Mouse (Mus musculus): ENCODE measurements around the gene Gstm3.

DNA sequence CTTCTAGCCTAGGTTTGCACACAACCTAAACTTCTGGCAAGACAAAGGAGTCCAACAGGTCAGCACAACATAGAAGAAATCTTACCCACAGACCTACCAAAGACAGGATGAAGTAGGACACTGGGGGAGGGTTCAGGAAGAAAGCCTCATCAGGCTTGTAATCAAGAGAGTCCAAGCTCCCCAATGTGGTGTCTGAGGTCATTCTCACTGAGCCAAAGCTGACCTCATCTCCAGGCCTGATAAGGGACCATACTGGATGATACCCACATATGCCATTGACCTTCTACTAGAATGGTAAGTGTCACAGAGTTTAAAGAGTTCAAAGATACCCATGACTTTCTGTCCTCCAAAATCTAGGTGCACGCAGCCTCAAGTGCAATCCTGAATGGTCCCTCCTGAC is 5.2 kb upstream of the Gstm3 start:
- TF ChIP-seq TAL1 (IDR thresholded peaks at IDR 0.05; ENCODE audit: low read length) (no peak), GATA1 (IDR thresholded peaks at IDR 0.05; ENCODE audit: low read length) (no peak)

Measured in erythroblast, embryonic 14.5 days (primary cell).